Mouse (Mus musculus): Measurements from ENCODE around the gene Alad. TPM values are rescaled to one million over a fixed set of nuclear protein-coding genes. Genes with fewer than 3 reads are reported as not detected.

Alad gene
- total RNA-seq (2021) = 10 to 100 TPM; 28.0 to 28.4 TPM

DNA sequence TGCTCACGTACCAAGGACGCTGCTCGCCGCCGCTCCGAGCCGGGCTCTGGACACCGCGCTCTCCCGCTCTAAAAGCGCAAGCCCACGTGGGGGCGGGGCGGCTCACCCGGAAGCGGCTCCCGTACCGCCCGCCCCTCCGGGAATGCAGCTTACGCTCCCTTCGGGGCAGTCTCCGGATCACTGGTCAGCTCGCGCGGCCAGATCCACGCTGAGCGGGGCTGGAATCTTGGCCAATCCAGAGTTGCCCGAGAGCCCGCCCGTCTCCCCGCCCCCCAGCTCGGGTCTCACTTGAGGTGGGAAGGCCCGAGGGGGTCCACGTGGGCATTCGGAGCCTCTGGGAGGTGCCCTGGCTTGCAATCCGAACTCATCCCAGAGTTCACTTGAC is at the start of gene Alad:
TSS of gene Alad (minus strand) at position 70 of the 385 bp plus-strand sequence.
- peak; percentile 83 to 86 for DNase-seq (ENCODE audit: low spot score in 2 of 2)
- intact Hi-C loops (cut with DNase I) = loop anchor here (5.0 kb wide), 1 partner anchor 63 kb away; no protein-coding TSS in a partner anchor

DNA sequence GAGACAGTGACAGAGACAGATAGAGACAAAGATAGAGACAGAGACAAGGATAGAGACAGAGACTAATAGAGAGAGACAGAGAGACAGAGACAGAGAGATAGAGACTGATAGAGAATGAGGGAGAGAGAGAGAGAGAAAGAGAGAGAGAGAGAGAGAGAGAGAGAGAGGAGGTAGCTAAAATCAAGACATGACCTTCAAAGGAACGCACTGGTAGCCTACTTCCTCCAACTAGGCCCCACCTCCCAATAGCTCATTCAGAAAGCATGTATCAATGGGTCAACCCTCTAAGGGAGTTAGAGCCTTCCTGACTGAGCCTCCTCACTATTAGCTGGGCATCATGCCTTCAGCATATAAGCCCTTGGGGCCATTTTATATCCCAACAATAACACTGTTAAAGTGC is 48.6 kb upstream of the Alad start:
- no peak for DNase-seq (ENCODE audit: low spot score in 2 of 2)
- intact Hi-C loops (cut with DNase I) = no loop called here

DNA sequence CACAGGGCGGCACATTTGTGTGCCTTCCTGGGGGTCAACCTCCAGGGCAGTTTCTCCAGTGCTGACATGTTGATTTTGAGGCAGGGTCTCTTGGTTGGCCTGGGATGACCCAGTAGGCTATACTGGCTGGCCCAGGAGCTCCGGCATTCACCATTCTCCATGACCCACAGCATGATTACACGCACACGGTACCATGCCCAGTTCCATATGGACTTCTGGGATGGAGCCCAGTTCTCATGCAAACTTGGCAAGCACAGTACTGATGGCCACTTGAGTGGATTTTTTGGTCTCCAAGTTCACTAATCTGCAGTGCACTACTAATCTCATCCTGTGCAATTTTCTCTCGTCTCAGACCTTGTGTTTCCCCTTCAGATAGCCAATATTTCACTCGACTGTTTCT is 48.0 kb upstream of the Alad start:
- intact Hi-C loops (cut with DNase I) = no loop called here

DNA sequence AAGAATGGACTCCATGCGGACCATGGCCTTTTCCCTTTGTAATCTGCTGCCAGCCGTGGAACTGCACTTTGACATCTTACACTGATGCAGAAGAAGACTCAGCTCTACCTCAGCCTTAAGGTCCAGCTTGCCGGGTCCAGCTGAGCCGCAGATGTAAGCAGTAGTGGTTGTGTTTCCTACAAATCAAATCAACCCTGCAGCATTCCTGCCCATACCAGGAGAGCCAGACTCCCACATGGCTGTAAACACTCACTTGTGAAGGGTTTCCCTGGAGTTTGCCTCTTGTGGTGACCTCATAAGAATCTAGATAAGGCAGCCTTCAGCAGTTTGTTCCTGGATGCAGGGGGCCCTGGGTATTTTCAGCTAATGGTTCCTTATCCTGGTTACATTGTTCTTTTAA is 46.8 kb upstream of the Alad start:
- no peak for DNase-seq (ENCODE audit: low spot score in 2 of 2)
- intact Hi-C loops (cut with DNase I) = no loop called here

More for the DNA sequence above, 48.0 kb upstream of the Alad start:
- no peak for DNase-seq (ENCODE audit: low spot score in 2 of 2)

DNA sequence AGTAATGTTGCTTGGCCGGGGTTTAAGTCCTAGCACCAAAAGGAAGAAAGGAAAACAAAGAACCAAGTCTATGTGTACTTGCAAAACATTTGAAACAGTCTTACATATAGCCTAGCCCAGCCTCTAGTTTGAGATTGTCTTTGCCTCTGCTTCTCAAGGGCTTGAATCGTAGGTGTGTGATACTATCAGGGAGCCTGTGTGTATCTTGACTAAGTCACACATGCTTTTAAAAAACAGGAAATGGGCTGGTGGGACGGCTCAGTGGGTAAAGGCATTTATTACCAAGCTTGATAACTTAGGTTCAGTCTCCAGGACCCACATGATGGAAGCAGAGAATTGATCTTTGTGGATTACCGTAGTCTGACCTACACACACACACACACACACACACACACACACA is 42.3 kb upstream of the Alad start:
- no peak for DNase-seq (ENCODE audit: low spot score in 2 of 2)
- intact Hi-C loops (cut with DNase I) = no loop called here

DNA sequence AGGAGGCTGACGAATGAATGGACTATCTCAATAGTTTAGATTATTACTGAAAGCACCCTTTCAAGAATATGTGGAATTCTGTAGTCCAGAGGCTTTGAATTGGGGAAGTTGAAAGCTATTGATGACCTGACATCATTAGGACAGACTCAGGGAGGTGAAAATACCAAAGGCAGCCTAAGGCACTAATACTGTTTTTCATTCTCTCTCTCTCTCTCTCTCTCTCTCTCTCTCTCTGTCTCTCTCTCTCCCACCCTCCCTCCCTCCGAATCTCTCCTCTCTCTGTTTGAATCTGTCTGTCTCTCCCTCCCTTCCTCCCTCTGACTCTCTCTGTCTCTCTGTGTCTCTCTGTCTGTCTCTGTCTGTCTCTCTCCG is 41.9 kb upstream of the Alad start:
- no peak for DNase-seq (ENCODE audit: low spot score in 2 of 2)
- intact Hi-C loops (cut with DNase I) = loop anchor here (1.0 kb wide), 2 partner anchors 135 to 203 kb away; no protein-coding TSS in a partner anchor

DNA sequence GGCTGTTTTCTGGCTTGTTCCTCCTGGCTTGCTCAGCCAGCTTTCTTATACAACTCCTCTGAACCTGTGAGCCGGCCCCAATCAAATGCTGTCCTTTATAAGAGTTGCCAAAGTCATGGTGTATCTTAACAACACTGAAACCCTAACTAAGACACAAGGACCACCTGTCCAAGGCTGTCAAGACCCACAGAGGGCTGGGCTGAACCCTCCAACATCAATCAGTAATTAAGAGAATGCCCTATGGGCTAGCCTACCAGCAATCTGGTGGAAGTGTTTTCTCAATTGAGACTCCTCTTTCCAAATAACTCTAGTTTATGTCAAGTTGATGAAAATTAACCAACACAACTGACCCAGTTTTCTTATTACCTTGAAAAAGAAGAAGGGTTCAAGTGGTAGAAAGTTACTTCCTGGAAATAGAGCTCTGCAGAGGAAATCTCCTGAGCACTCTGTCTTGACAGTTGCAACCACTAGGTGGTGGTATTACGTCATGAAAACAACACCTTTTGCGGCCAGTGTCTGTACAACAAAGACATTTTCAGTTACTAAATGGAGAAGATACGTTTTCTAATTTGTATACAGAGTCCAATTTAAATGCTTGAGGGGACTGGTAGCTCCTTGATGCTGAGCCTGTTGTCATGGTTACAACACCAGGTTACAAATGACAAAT is 41.4 kb upstream of the Alad start:
- DNase-seq (ENCODE audit: low spot score in 2 of 2) = peak; percentile 50 to 71
- intact Hi-C loops (cut with DNase I) = loop anchor here (1.0 kb wide), 2 partner anchors 135 to 203 kb away; no protein-coding TSS in a partner anchor

DNA sequence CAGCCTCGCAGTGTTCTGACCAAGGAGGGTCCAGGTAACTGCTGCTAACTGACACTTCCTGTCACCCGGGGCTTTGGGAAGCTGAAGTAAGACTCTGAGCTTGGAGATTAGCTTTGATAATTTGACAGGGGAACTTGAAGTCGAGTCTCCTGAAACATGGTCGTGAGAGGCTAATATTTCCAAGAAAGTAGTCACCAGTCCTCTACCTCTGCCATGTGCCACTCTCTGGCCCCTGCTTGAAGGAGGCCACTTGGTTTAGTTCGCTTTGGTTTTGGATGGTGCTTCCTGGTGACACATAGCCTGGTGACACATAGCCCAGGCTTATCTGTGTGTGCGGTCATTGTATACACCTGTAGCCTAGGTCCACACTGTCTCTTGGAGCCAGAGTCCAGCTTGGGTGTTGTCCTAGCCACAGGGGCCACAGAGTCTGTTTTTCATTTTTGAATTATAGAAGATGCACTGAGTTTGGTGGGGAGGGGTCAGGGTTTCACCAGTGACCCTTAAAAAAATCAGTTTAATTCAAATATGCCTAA is 40.1 kb upstream of the Alad start, which contains the start of gene Rgs3:
TSS of gene Rgs3 (plus strand) at position 51 of the 533 bp plus-strand sequence.
- intact Hi-C loops (cut with DNase I) = no loop called here

DNA sequence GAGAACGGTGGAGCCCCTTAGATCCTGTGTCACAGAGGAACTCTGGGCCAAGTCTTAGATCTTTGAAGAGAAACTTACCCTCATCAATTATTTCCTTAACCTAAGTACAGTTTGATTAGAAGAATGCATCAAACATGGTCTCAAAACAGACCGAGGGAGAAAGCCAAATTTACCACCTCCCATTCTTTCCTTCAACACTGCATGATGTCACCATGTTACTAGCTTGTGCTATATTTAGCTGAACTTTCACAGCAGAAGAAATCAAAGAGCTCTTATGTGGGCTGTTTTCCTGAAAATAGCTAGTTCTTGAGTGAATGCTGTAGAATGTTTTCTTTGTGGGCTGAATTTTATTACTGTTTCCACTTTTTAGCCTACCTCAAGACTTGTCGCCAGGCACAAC is 37.7 kb upstream of the Alad start:
- no peak for DNase-seq (ENCODE audit: low spot score in 2 of 2)
- intact Hi-C loops (cut with DNase I) = no loop called here

More for the DNA sequence above, 40.1 kb upstream of the Alad start, which contains the start of gene Rgs3:
- no peak for DNase-seq (ENCODE audit: low spot score in 2 of 2)

DNA sequence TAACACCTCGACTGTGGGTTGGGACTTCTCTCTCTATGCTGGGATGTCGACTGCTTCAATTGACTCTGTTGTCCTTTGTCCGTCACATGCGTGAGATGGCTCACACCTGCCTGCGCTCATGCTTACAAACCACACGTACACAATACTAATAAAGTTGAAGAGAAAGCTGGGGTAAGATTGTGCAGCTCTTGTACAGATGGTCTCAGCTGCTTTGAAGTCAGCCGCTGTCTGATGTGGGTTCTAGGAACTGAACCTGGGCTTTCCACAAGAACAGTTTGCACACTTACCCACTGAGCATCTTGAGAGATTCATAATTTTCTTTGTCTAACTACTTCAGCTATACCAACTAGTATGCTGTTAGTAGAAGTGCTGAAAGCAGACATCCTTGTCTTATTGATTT is 32.2 kb upstream of the Alad start:
- intact Hi-C loops (cut with DNase I) = no loop called here
- DNase-seq (ENCODE audit: low spot score in 2 of 2) = no peak

DNA sequence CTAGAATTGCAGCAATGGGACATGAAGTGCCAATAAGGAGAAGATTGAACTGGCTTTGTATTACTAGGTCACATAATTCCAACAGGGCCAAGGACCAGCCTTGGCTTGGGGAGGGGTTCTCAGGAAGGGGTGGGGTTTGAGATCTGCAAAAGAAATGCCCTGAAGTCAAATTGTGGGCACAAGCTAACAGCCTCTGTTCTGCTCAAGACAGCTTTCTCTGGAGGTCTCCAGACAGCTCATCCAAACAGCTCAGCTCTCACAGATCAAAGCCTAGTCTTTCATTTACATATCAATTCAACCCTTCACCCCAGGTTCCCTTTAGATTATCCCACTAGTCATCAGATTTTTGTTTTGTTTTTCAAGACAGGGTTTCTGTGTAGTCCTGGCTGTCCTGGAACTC is 25.1 kb upstream of the Alad start:
- no peak for DNase-seq (ENCODE audit: low spot score in 2 of 2)
- intact Hi-C loops (cut with DNase I) = no loop called here

DNA sequence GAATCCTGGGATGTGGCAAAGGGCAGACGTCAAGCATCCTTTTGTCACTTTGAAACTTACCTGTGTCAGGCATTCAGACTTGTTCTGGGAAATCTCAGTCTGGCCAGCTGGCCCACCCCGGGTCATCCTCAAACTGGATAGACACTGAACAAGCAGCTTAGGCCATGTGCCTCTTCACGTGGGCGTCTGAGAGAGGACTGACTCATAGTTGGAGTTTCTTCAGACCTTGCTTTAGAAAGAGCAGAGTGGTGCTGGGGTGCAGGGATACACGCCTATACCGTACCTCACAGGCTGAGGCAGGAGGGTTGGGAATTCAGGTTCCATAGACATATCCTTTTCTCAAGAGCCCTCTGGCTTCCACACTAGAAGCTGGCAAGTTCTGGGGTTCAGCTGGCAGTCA is 24.1 kb upstream of the Alad start:
- DNase-seq (ENCODE audit: low spot score in 2 of 2) = no peak
- intact Hi-C loops (cut with DNase I) = no loop called here

DNA sequence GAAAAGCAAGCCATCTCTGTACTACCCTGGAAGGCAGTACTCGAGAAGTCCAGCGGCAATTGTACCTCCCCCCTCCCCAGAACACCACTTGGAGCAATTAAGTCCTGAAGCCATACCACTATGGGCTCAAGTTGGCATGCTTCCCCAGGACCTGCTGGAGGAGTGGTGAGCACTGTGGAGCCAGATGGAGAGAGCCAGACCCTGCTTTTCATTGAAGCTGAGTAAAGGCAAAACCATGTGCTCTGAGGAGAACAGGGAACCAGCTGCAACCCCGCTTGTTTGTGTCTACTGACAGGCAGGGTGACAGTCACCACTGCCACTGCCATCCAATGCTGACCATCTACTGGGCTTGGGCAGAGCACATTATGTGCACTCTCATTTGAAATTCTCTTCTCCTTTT is 22.1 kb upstream of the Alad start:
- no peak for DNase-seq (ENCODE audit: low spot score in 2 of 2)
- intact Hi-C loops (cut with DNase I) = no loop called here

DNA sequence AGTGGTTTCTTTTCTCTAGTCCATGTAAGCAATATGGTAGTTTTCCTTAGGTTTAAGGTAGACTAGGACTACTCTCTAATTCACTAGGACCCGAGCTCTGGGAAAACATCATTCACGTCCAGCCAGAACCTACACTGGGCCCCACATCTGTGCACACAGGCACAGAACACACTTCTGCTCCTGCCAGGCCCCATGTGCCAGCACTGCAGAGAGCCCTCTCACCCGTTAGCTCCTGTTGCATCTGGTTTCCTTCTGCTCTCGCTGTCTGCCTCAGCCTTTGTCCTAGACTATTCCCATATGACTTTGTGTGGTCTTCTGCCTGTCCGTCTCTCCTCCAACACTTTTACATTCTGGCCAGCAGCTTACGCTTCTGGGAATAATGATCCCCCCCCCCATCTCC is 14.0 kb upstream of the Alad start:
- DNase-seq (ENCODE audit: low spot score in 2 of 2) = no peak
- intact Hi-C loops (cut with DNase I) = no loop called here

DNA sequence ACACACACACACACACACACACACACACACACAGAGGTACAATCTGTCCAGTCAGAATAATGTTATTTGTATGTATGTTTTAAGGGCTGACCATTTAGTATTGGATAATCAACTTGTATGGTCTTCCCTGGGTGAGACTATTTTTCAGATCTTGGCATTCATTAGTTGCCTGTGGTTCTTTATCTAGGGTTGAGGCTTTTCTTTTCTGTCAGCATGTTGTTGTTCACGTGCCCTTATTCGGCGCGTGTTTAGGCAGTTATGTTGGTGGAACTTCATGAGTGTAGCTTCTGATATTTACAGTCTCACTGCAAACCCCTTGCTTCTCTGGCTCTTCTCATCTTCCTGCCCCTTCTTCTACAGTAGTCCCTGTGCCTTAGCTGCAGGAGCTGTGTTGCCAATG is 7.9 kb upstream of the Alad start:
- intact Hi-C loops (cut with DNase I) = no loop called here
- DNase-seq (ENCODE audit: low spot score in 2 of 2) = no peak

DNA sequence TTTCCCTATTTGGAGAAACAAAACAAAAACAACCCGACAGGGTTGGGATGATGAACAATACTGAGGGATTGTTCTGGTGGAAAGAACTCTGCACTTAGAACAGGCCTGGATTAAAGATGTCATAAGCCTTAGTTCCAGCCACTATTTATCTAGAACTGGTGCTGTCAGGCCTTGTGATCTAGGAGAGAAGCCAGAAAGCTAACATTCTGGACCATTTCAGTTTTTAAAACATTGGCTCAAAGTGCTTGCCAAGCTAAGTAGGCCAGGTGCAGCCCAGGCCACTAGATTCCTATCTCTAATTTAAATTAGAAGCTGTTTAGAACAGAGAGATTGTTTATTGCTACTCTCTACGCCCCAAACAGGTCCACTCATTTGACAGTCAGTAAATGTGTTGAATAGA is 6.5 kb upstream of the Alad start:
- DNase-seq (ENCODE audit: low spot score in 2 of 2) = no peak
- intact Hi-C loops (cut with DNase I) = no loop called here

DNA sequence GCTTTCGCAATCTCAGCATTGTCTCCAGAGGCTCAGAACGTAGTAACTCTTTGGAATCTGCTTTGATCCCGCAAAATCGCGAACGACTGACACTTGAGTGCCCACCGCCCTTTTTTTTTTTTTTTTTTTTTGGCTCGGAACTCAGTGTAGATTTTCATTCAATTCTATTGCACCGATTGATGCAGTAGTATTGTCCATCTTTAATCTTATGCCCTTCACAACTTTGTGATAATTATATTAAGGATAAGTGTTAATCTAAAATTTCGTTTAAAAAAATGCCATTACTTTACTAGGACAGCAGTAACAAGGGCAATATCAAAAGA is 5.7 kb upstream of the Alad start:
- intact Hi-C loops (cut with DNase I) = no loop called here
- no peak for DNase-seq (ENCODE audit: low spot score in 2 of 2)

DNA sequence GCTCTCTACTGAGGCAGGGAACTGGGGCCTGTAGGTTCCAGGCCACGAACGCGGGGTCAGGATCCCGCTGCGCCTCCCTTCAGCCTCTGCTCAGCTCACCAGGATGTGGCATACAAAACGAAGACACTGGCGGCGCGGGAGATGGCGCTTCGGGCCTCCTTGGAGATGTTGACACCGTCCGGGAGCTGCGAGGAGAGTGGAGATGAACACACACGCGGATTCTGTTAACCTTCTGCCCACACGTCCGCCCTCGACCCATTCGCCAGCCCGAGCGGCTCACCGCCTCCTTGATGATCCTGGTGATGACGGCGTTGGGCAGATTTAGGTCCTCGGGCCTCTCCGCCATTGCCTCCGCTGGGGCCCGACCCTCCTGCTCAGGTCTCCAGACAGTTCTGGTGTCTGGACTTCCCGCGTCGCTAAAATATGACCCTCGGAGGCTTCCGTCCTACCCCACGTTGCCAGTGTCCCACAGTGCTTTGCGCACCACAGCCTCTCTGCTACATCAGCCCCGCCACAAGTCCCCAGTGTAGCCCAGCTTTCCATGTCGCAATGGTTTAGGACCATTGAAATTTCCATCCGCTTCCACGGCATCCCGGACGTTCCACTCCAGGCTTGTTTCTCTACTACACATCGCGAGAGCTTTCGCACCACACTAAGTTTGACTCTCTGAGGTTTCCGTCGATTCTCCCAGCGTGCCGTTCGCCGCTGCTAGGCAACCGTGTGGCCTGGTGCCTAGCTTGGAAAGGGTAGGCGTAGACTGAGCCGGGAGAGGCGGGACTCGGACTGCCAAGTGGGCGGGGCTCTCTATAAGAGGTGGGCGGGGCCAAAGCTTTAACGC is 5.2 kb upstream of the Alad start, which contains the start of the genes Pole3 and 4933430I17Rik:
TSS of gene Pole3 (minus strand) at position 418 of the 838 bp plus-strand sequence.
TSS of gene 4933430I17Rik (plus strand) at position 719 of the 838 bp plus-strand sequence.
- DNase-seq (ENCODE audit: low spot score in 2 of 2) = peak; percentile 95 to 97
- intact Hi-C loops (cut with DNase I) = no loop called here

DNA sequence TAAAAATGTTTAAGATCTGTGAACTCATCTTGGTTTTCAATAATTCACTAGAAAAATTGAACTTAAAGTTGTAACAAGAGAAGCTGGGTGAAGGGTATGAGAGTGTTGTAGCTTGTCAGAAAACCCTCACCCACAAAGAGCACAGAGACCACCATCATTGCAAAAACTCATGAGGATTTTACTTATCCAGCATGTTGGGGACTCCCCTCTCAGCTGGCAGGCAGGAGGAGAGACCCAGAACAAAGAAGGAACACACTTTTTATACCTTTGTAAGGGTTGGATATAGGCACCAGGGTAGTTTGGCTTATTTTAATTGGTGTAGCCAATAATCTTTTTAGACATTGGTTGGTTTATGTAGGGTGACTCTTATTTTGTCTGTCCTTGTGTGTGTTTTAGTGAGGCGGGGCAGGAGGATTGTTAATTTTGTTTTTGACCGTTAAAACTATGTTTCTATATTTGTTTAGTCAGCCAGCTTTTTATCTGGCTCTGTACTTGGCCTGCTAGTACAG is 1.2 kb upstream of the Alad start:
- intact Hi-C loops (cut with DNase I) = no loop called here
- DNase-seq (ENCODE audit: low spot score in 2 of 2) = no peak

DNA sequence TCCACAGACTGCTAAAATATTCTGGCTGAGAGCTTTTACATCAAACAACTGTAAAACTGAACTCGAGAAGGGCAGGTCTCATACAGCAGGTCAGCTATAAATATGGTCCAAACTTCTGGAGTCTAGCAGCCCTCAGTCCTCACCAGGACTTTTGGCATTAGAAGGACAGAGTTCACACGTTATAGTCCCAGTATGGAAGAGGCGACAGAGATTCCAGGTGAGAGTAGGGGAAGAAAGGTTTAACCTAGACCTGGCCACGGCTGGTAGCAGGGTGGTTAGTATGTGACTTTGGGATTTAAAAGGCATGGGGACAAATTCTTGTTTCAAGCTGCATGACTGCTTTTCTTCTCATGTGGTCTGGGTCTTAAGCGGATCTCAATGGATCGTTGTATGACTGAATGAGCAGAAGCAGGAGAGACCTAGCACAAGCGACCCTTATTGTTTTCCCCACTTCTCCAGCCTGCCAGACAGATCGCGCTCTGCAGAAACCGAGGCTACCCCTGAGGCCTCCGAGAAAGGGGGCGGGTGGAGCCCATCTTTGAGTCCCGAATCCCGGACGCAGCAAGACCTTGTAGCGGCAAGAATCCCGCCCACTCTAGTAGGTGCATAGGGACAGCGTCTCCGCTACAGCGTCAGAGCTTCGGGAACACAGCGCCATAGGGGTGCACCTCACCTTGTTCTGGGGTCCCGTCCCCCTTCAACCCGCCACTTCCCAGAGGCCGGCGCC is 433 bp downstream of the Alad start:
- no peak for DNase-seq (ENCODE audit: low spot score in 2 of 2)
- intact Hi-C loops (cut with DNase I) = loop anchor here (5.0 kb wide), 1 partner anchor 62 kb away; no protein-coding TSS in a partner anchor

All from left cerebral cortex, postnatal 36 days (tissue).